Mouse (Mus musculus): ENCODE data around the gene Rasip1. TPM values are rescaled to one million over a fixed set of nuclear protein-coding genes. Genes with fewer than 3 reads are reported as not detected.
A peak's percentile ranks its signal among the peaks of the same experiment; 100 is the strongest.

Rasip1 gene
- polyA plus RNA-seq (2021): 1.6 TPM

DNA sequence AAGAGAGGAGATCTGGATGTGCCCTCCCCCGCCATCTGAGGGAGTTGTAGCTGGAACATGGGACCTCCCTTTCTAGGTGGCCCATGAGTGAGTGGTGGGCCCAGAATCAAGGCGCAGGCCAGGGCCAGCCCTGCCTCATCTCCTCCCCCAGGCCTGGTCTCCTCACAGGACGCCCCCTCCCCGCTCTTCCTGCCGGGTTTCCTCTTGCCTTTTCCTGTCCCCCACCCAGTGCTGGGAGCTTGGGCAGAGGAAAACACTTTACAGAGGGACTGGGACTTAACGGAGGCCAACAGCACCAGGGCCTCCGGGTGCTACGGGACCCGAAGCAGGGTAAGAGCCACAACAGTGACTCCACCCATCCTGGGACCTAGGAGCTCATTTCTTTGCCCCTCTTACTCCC lies at the start of gene Rasip1:
Gene Rasip1 (plus strand): TSS at position 228 of the 400 bp plus-strand sequence.
- in situ Hi-C loops (cut with MboI; ENCODE audit: low pct_unique_long_range_greater_than_20kb): no loop called here
- ATAC-seq (no peak), DNase-seq (ENCODE audit: low read depth, low spot score) (no peak)
- ChIA-PET POLR2A (interaction anchor here (1.8 kb wide), 1 partner anchor 11 kb away, joined by 4 read pairs; no protein-coding TSS in a partner anchor), CTCF (interaction anchor here (1.6 to 2.3 kb wide), 2 partner anchors 9 to 56 kb away, joined by 4 to 7 read pairs; partner anchors contain the start of gene Fut1)
- H3K27me3 ChIP-seq: no peaks in the 10 kb centered on the region
- no peak for TF ChIP-seq CTCF (IDR thresholded peaks at IDR 0.05)

DNA sequence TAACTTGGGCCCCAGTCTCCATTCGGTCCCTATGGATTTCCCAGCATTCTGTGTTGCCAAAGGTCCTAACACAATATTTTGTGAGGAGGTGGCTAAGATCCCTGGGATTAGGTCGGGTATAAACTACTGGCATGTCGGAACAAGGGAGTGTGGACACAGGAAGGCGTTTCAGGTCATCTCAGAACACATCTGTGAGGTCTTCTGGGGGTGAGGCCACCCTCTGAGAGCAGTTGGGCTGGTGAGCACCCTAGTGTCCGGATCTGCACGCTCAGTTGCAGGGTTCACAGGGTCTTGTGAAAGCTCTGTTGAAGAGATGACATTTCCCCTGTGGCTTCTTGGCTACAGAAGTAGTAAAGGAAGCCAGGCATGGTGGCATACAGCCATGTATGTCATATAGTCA lies 41.4 kb upstream of the Rasip1 start:
- no peaks in the 10 kb centered on the region for H3K27me3 ChIP-seq
- ATAC-seq (no peak), DNase-seq (ENCODE audit: low read depth, low spot score) (no peak)
- ChIA-PET POLR2A (interaction anchor here (0.5 kb wide), 1 partner anchor 28 kb away, joined by 3 read pairs; no protein-coding TSS in a partner anchor), CTCF (interaction anchor here (1.0 to 2.1 kb wide), 4 partner anchors 10 to 31 kb away, joined by 4 to 7 read pairs (median 6); partner anchors contain the start of gene Hsd17b14)
- TF ChIP-seq CTCF (IDR thresholded peaks at IDR 0.05): no peak
- in situ Hi-C loops (cut with MboI; ENCODE audit: low pct_unique_long_range_greater_than_20kb): no loop called here

DNA sequence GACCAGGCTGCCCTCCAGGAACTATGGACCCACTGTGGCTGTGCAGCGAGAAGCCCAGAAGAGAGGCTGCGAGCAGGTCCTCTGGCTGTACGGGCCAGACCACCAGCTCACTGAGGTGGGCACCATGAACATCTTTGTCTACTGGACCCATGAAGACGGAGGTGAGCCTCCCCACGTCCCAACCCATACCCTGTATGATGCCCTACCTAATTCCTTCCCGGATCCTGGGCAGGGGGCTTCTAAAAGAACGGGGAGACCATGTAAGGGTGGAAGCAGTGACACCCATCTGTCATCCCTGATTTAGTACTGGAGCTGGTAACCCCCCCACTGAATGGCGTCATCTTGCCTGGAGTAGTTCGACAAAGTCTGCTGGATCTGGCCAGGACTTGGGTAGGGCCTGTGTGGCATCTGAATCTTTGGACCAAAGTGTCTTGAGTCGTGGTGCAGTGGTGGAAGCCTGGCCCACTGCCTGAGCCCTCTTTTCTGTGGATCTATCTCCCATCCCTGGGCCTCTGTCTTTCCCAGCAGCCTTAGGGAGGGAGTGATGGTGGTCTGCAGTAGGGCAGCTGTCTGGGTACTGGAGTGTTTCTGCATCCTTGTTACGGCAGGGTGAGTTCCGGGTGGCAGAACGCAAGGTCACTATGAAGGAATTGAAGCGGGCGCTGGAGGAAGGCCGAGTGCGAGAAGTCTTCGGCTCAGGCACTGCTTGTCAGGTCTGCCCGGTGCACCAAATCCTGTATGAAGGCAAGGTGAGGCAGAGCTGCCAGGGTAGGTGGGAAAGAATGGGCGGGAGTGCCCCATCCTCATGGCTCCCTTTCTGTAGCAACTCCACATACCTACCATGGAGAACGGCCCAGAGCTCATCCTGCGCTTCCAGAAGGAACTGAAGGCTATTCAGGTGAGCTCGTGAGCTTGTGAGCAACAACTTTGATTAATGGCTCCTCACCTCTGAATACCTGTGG lies 39.4 kb upstream of the Rasip1 start:
- POLR2A ChIA-PET: interaction anchor here (0.6 kb wide), 1 partner anchor 49 kb away, joined by 3 read pairs; no protein-coding TSS in a partner anchor

DNA sequence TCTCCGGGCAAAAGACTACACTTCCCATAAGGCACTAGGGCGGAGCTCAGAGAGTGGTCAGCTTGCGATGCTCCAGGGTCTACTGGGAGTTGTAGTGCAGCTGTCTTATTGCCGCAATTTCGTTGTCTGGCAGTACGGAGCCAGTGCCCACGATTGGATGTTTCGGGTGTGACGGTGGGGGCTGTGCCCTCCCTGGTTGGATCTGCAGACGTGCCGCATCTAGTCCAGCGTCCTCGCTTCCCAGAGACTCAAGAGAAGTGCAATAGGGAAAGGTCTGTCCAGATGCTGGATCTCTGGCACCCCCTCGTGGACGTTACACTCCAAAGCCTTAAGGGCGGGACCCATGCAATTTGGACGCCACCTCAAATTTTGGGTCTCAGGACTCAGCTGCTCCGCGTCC lies 38.1 kb upstream of the Rasip1 start:
- CTCF ChIA-PET: interaction anchor here (0.7 to 7.0 kb wide), 13 partner anchors 12 to 212 kb away, joined by 3 to 74 read pairs (median 4); partner anchors contain the start of genes Bcat2, Ntn5 and Tulp2
- in situ Hi-C loops (cut with MboI; ENCODE audit: low pct_unique_long_range_greater_than_20kb): no loop called here
- H3K27me3 ChIP-seq: no peaks in the 10 kb centered on the region
- POLR2A ChIA-PET: no interaction called here
- DNase-seq (ENCODE audit: low read depth, low spot score) (peak; percentile 76), ATAC-seq (peak; percentile 90)
- TF ChIP-seq CTCF (IDR thresholded peaks at IDR 0.05): peak; percentile 86

More for the DNA sequence above, 39.4 kb upstream of the Rasip1 start:
- ATAC-seq (no peak), DNase-seq (ENCODE audit: low read depth, low spot score) (no peak)
- in situ Hi-C loops (cut with MboI; ENCODE audit: low pct_unique_long_range_greater_than_20kb): no loop called here
- TF ChIP-seq CTCF (IDR thresholded peaks at IDR 0.05): no peak
- CTCF ChIA-PET: interaction anchor here (0.7 to 7.0 kb wide), 6 partner anchors 11 to 214 kb away, joined by 3 to 74 read pairs (median 8); partner anchors contain the start of genes Bcat2 and Ntn5
- no peaks in the 10 kb centered on the region for H3K27me3 ChIP-seq

DNA sequence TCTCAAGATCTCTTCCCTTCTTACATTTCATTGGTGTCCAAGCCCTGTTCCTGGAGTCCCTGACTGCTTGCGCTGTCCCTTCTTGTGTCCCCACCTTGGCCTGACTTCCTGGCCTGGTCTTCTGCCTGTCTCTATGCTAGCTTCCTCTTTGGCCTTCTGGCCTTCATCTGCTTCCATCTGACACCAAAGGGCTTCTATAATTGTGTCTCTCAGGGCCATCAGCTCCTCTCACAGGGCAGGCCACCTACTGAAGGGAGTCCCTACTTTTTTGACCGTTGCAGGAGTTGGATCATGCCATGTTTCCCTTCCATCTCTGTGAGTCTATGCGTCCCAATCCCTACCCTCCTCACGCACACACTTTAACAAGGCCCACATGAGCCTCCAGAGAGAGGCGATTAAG lies 37.4 kb upstream of the Rasip1 start:
- ChIA-PET POLR2A (no interaction called here), CTCF (interaction anchor here (0.9 to 7.0 kb wide), 8 partner anchors 13 to 119 kb away, joined by 3 to 74 read pairs (median 6); partner anchors contain the start of genes Bcat2 and Ntn5)
- in situ Hi-C loops (cut with MboI; ENCODE audit: low pct_unique_long_range_greater_than_20kb): loop anchor here (5.0 kb wide), 1 partner anchor 92 kb away; the partner anchor contains the start of gene Ntn5
- no peaks in the 10 kb centered on the region for H3K27me3 ChIP-seq
- no peak for DNase-seq (ENCODE audit: low read depth, low spot score)
- ATAC-seq: no peak
- TF ChIP-seq CTCF (IDR thresholded peaks at IDR 0.05): no peak

DNA sequence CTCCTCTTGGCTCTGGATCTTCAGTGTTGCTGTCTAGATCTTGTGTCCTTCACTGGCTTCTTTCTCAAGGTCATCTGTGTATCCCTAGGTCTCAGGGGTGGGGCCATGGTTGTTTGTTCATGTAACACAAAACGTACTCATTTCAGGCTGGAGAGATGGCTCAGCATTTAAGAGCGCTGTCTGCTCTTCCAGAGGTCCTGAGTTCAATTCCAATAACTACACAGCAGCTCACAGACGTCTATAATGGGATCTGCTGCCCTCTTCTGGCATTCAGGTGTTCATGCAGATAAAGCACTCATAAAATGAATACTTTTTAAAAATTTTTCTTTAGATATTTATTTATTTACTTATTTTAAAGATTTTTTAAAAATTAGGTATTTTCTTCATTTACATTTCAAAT lies 36.4 kb upstream of the Rasip1 start:
- POLR2A ChIA-PET: interaction anchor here (0.5 kb wide), 1 partner anchor 16 kb away, joined by 5 read pairs; no protein-coding TSS in a partner anchor
- no peaks in the 10 kb centered on the region for H3K27me3 ChIP-seq
- CTCF ChIA-PET: interaction anchor here (1.0 to 7.0 kb wide), 3 partner anchors 16 to 91 kb away, joined by 3 to 74 read pairs (median 3); partner anchors contain the start of gene Ntn5
- in situ Hi-C loops (cut with MboI; ENCODE audit: low pct_unique_long_range_greater_than_20kb): loop anchor here (5.0 kb wide), 1 partner anchor 91 kb away; the partner anchor contains the start of gene Ntn5
- DNase-seq (ENCODE audit: low read depth, low spot score): no peak
- peak; percentile 38 for TF ChIP-seq CTCF (IDR thresholded peaks at IDR 0.05)
- ATAC-seq: no peak

DNA sequence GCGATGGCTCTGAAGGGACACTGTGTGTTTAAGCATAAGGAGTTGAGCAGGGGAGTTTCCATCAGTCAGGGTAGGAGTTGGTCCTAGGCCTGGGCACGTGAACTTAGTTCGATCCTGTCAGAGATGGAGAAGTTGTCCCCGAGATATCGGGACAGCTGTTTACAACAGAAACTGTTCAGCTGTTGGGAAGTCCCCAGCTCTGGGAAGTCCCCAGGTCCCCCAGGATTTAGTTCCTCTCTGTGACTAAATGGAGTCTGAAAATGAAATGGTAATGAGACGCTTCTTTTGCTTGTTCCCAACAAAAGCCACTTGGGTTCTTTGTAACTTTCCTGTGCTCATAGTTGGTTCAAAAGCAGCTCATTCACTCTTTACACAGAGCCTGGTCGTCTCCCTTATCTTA lies 35.4 kb upstream of the Rasip1 start:
- ATAC-seq (no peak), DNase-seq (ENCODE audit: low read depth, low spot score) (no peak)
- H3K27me3 ChIP-seq: no peaks in the 10 kb centered on the region
- CTCF ChIA-PET: interaction anchor here (1.0 to 7.0 kb wide), 3 partner anchors 15 to 90 kb away, joined by 3 to 74 read pairs (median 3); partner anchors contain the start of gene Ntn5
- in situ Hi-C loops (cut with MboI; ENCODE audit: low pct_unique_long_range_greater_than_20kb): loop anchor here (5.0 kb wide), 1 partner anchor 90 kb away; the partner anchor contains the start of gene Ntn5
- no peak for TF ChIP-seq CTCF (IDR thresholded peaks at IDR 0.05)
- POLR2A ChIA-PET: no interaction called here

DNA sequence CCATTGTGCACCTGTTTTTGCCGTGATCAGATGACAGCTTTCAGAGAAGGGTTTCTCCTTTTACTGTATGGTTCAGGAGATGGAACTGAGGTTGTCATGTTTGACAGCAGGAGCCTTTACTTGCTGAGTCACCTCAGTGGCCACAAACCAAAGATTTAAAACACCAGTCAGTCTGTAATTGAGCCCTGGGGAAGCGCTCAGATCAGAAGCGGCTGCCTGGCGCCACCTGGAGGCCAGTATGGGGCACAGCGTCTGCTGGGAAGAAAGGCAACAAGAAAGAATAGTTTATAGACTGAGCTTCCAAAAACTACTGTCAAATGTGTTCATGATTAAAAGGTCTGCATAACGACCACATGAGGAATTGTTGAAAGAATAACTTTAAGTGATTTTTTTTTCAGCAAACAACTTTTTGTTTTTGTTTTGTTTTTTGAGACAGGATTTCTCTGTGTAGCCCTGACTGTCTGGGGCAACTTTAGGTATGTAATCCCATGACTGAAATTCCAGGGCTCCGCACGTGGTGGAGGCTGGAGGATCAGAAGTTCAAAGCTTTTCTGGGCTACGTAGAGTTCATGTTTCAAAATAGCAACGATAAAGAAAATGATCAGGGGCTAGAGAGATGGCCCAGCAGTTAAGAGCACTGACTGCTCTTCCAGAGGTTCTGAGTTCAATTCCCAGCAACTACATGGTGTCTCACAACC lies 34.0 kb upstream of the Rasip1 start:
- ChIA-PET POLR2A (interaction anchor here (1.3 kb wide), 1 partner anchor 88 kb away, joined by 3 read pairs; no protein-coding TSS in a partner anchor), CTCF (interaction anchor here (0.7 to 7.0 kb wide), 15 partner anchors 8 to 116 kb away, joined by 3 to 74 read pairs (median 3); partner anchors contain the start of genes Fut1 and Ntn5)
- DNase-seq (ENCODE audit: low read depth, low spot score) (no peak), ATAC-seq (peak; percentile 68)
- H3K27me3 ChIP-seq: no peaks in the 10 kb centered on the region
- in situ Hi-C loops (cut with MboI; ENCODE audit: low pct_unique_long_range_greater_than_20kb): loop anchor here (5.0 kb wide), 1 partner anchor 89 kb away; the partner anchor contains the start of gene Ntn5
- peak; percentile 98 for TF ChIP-seq CTCF (IDR thresholded peaks at IDR 0.05)

DNA sequence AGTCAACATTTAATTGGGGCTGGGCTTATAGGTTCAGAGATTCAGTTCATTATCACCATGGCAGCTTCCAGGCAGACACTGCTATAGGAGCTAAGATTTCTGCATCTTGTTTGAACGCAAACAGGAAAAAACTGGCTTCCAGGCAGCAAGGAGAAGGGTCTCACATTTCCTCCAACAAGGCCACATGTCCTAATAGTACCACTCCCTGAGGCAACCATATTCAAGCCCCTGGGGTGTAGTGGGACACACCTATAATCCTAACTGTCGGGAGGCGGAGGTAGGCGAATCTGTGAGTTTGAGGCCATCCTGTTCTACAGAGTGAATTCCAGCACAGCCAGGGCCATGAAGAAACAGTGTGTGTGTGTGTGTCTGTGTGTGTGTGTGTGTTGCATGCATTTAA lies 32.1 kb upstream of the Rasip1 start:
- TF ChIP-seq CTCF (IDR thresholded peaks at IDR 0.05): no peak
- ATAC-seq (no peak), DNase-seq (ENCODE audit: low read depth, low spot score) (no peak)
- H3K27me3 ChIP-seq: no peaks in the 10 kb centered on the region
- ChIA-PET POLR2A (no interaction called here), CTCF (interaction anchor here (2.8 to 7.0 kb wide), 2 partner anchors 23 to 87 kb away, joined by 14 to 74 read pairs; partner anchors contain the start of genes Fut1 and Ntn5)
- in situ Hi-C loops (cut with MboI; ENCODE audit: low pct_unique_long_range_greater_than_20kb): no loop called here

Data from Patski (cell line).